Mouse (Mus musculus): ENCODE data around the gene Bhlhb9.

- TF ChIP-seq CTCF (IDR thresholded peaks at IDR 0.05; ENCODE audit: low read depth, low read length) (no peak), POLR2A (IDR thresholded peaks at IDR 0.05; ENCODE audit: extremely low read depth, insufficient read depth, low read length) (no peak)
Measured at GRCm38 (mm10) chrX:135876679-135877078, 79.3 kb downstream of the Bhlhb9 start.

Data from liver, adult 2 months (tissue).